Mouse (Mus musculus) liver, postnatal 0 days (tissue): ENCODE results near the gene Fra10ac1.

Source experiments
- CTCF ChIP-seq: sonication (generic); IDR thresholded peaks from 2 replicates; pipeline ENCODE4 v1.5.1; 2016; ENCODE audit warnings: antibody characterized with exemption, low read depth
- EP300 ChIP-seq: IDR thresholded peaks from 2 replicates; pipeline ENCODE4 v1.6.1; 2016; ENCODE audit warnings: antibody characterized with exemption, low read depth, mild to moderate bottlenecking

- TF ChIP-seq CTCF (no peak), EP300 (no peak)
Measured at GRCm38 (mm10) chr19:38179675-38180074, 44.3 kb downstream of the Fra10ac1 start.
